Mouse (Mus musculus) testis, postnatal 10 days (tissue): ENCODE results near the gene Hoxd4.
A peak's percentile ranks its signal among the peaks of the same experiment; 100 is the strongest.

Experiments used
- DNase-seq: peaks from one replicate; pipeline ENCODE4 v3.0.0; 2021; ENCODE audit warnings: low spot score

The Hoxd4 gene

DNA sequence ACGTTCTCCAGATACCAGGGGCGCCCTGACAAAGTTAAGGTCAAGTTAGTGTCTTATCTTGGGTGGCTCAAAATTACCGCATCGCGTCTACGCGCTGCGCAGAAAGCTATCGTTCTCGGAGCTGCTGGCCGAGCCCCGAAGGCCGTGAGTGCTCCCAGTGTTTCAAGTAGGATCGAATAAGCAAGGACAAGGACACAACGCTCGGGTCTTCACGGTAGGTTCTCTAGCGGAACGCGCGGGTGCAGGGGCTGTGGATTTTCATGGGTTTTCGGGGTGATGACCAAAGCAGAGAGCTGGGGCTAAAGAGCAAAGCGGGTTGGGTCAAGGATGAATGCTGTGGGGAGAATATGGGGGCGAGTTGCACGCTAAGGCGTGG, 32.1 kb upstream of the Hoxd4 start:
- no peak for DNase-seq

DNA sequence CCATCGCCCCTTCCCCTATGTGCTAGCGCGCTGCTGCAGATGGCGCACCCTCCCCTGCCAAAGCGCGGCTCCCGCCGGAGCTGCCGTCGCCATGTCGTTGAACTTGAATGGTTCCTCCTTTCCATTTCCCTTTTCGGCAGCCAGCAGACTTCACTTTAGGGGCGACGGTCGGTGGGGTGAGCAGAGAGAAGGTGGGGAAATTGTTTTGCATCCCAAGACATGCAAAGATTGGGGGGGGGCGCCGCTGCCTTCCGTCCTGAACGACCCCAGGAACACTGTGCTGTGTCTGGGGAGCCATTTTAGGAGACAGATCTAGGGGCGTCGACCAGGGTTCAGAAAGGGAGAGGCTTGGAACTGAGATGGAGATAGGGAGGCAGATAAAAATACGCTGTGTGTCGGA, 31.7 kb upstream of the Hoxd4 start:
- no peak for DNase-seq

DNA sequence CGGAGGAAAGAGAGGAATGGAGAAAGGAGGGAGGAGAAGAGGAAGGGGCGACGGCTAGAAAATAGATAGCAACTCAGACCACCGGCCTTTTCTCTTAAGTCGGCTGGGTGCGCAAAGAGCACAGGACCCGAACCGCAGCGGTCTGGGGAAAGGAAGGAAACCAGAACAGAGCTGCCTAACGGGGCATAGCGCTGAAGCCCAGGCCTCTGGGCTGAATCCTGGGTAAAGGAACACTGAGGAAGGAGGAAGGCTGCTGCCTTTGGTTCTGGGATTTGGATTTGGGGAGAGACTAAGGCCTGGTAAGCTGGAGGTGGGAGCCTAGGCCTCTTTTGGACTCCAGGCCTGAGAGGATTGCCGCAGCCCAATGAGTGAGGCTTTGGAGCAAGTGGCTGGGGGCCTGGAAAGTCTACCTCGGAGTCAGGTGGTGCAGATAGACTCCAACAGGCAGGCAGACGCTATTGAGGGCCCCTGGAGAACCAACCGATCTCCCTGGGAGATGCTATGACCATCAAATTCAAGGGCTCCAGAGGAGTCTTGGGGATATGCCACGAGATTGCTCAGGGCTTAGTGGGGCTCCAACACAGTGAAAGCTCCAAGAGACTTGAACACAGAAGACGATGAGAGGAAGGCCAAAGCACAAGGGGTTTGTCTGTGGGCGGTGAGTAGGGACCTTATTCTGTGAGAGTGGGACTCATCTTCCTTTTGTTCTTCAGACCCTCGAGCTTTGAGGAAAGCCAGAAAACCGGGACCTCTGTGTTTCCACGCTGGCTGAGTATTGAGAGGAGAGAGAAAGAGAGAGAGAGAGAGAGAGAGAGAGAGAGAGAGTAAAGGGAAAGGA, 30.9 kb upstream of the Hoxd4 start:
- no peak for DNase-seq

DNA sequence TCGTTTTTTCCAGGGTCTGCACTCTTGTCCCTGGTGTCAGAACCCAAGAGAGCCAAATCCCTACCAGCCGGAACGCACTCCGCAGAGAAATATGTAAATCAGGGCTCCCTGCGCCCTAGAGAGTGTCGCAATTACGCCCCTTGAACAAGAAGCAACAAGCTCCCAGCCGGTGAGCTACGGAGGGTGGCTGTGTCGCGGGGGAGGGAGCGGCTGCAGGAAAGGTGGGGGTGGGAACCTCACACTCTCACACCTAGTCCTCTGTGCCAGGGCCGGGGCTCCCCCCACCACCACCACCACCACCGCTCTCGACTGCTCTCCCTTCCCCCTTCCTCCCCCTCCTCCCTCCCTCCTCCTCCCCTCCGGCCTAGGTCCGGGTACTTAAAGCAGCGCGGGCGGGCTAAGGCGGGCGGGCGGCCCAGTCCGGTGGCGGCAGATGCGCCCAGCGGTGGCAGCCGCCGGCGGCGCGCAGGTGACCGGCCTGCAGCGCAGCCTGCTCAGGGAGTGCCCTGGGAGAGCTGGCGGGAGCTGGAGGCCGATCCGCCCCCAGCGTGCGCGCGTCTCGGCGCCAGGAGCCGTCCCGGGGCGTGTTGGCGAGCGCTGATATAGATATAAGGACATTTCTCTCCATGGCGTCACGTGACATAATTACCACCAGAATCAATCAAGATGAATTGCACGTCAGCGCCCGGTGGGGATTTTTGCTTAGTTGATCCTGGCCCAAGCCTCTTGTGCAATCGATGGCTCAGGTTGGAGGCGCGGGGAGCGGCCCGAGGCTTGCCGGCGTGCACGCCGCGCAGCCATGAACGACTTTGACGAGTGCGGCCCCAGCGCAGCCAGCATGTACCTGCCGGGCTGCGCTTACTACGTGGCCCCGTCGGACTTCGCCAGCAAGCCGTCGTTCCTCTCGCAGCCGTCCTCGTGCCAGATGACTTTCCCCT, 29.9 kb upstream of the Hoxd4 start:
- no peak for DNase-seq

DNA sequence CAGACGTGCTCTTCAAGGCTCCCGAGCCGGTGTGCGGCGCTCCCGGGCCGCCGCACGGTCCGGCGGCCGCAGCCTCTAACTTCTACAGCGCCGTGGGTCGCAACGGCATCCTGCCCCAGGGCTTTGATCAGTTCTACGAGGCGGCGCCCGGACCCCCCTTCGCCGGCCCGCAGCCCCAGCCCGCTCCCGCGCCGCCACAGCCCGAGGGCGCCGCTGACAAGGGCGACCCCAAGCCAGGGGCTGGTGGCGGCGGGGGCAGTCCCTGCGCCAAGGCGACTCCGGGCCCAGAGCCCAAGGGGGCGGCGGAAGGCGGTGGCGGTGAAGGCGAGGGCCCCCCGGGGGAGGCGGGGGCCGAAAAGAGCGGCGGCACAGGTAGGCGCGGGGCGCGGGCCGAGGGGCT, 28.9 kb upstream of the Hoxd4 start:
- DNase-seq: no peak

DNA sequence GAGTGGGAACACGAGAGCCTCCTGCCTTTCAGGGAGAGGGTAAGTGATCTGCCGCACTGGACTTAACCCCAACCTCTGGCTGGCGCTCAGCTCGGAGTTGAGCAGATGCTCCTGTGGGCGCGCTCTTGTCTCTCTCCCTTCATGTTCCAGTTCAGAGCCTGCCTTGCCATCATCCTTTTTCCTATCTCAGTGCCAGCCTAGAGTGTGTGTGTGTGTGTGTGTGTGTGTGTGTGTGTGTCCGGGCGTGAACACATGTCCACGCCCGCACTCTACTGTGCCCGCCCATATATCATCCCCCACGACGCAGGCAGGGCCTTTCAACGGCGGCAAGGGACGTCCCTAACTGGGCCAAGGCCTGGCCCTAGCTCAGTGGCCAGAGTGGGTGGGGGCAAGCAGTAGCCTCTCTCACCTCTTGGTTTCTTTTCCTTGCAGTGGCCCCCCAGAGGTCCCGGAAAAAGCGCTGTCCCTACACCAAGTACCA, 28.2 kb upstream of the Hoxd4 start:
- DNase-seq: no peak

DNA sequence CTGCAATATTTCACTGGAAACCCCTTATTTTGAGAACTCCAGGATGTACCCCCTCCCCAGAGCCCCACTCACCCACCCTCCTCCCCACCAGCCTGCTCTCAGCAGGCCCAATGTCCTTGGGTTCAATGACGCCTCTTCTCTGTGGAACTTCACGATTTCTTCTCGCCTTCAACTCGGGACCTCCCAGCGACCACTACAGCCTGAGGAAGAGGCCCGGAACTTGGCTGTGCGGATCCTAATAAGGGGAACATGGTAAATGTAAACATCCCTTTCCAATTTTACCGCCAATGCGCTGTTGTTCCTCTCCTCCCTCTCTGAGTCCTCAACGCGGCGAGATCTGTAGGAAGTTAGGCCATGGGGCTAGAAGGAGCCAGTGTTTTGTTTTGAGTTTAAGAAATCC, 27.6 kb upstream of the Hoxd4 start:
- DNase-seq: no peak

DNA sequence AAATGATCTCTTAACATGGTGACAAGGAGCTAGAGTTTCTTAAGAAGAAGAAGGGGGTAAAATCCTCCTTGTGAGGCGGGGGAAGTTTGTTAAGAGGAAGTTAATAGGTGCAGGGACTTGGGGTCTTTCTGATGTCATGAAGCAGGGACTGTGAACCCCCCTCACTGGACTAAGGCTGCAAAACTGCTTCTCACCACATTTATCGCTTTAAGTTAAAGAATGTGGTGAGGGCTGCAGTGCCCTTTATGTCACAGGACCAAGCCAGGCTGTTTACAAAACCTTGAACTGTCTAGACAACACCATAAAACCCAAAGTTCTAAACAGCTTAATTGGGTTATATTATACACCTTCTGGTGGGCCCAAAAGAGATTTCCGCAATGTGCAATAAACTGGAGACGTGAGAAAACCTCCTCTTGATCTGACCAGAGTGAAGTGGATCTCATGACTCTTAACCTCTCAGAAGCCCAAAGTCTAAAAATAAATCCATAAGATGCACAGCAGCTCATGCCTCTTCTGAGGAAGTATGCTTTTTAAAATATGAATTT, 26.6 kb upstream of the Hoxd4 start:
- no peak for DNase-seq

DNA sequence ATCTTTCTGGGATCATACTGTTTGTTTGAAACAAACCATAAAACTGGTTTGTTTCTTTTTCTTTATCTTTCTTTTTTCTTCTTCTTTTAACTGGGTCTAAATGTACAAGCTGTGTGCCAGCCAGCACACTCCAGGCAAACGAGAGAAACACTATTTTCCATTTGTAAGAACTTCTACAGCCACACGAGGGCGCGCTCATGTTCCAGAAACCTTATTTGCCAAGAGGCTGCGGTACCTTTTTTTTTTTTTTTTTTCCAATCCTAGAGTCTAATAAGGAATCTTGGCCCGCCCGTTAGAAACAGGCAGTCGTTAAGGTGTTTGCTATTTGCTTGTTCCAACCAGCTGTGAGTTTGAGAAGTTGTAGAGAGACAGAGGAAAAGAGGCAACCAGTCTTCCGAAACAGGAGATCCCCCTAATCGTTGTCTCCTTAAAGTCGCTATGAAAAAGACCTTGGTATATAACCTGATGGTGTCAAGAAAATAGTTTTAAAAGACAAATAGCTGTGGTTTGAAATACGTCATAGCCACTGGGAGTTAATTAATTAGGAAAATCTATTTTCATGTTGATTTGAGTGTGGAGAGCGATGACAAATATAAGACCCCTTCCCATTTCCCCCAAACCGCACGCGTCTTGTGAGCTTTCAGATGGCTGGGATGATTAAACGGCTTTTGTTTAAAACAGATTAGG, 25.3 kb upstream of the Hoxd4 start:
- DNase-seq: peak; percentile 83

DNA sequence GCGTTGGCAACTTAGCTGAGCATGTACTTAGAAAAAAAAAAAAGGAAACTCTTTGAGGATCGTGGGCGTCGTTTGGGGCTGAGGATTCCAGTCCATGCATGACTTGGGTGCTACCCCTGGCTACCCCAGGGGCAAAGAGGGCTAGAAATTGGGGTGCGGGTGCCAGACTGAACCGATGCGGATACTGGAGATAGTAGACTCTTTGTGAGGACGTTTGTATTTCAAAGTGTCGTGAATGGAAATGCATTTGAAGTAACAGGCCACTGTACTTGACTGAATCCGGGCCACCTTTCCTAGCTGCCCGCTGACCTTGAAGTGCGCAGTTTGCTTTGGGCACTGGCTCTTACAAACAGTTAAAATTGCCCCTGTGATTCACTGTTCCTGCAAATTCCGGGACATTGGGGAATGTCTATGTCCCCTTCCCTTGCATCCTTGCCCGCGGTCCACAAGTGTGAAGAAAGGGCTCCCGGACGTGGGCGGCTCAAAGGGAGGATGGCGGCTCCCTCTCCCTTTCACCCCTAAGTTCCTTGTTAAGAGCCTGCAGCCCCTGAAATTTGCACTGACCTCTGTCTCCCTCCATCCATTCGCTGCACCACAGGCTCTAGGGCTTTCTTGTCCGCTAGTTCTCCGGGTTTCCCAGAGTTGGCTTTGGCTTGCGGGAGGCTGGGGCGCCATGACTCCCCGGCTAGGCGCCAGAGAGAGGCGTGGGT, 24.6 kb upstream of the Hoxd4 start:
- no peak for DNase-seq

DNA sequence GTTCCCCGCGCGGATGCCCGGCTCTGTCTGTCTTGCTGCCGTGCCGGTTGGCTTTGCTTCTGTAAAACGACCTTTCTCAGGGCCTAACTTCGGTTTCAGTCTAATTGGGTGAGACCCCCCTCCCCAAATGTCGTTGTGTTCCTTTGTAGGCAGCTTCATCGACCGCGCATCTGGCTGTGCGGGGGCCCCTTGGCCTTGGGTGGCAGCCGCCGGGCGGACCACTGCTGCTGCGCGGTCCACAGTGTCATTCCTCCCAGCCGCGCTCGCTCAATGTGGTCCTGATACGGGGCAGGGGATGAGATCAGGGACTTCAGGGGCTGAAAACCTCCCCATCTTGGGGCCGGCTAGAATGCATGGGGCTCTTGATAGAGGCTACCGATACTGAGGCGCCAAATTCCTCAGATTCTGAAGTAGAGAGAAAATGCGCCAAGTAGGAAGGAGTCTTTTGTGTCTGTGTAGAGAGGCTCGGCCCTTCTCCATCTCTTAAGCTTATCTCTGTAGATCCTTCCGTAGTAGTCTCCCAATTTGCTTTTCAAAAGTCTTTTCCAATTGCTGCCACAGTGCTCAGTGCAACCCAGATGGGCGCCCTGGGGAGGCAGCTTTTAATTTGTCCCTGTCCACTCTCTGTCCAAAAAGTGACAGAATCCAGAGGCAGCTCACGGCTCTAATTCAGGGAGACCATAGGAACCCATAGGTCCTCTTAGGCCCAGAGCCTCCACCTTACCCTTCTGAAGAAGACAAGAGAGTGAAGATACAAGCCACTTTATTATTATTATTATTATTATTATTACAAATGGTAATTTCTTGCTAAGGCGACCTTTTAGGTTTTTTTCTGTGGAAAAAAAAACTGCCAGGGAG, 23.8 kb upstream of the Hoxd4 start:
- DNase-seq: no peak

DNA sequence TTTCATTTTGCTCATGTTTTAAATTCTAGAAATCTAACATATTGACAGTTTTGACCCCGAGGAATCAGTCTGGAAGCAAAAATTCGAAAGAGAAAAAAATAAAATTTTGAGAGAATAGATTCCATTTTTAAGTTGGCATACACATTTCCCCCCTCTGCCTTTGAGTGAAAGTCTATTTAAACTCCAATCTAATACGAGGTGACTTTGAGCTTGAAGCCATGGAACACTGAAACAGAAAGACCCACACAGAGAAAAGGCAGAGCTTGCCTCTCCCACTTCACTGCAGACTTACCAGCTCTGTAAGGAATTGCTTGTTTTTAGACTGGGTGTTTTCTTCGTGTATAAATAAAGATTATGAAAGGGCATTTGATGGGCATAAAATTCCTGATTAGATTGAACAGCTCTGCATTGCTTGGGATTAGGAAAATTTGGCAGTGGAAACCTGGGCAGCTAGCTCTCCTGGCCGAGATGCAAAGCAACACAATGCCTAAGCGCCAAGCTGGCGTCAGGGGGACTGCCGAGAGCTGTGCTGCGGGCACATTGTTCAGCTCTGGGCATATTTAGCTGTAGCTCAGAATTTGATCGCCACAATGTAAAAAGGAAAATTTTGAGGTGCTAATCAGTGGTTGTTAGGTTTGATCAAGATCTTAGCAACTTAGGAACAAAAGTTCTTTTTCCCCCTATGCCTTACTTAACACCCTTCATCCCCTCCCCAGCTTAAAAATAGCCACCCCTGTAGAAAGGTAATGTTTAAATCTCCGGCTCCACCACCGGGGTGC, 22.7 kb upstream of the Hoxd4 start:
- DNase-seq: no peak

DNA sequence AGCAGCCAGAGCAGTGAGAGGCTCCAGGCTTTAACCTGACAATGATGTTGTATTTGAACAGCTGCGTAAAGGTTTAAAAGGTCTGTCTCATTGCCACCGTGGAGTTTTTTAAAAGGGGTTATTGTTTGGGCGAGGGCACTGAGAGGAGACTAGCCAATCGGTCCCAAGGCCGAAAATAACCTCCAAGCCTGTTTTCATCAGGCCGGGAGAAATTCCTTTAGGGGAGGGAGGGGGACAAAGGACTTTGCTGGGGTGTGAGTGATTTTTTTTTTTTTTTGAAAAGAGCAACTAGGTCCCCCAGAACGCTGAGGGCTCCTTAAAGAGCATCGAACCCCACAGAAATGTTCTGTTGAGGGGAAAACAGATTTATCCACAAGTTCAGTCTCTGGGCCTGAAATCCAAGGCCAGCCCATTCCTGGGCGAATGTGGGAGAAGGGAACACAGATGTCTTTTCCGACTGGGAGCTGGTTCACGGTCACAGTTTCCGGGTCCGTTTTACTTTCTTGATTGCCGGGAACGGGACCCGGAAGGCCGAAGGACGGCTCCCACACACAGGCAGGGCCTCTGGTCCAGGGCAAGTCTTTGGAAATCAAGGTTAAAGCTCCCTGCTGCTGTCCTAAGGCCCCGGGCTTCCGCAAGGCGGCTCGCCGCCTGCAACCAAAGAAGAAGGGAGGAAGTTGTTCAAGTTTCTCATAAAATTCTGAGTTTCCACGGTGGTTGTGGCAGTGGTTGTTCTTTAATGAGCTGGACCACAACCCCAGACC, 22.0 kb upstream of the Hoxd4 start:
- no peak for DNase-seq

DNA sequence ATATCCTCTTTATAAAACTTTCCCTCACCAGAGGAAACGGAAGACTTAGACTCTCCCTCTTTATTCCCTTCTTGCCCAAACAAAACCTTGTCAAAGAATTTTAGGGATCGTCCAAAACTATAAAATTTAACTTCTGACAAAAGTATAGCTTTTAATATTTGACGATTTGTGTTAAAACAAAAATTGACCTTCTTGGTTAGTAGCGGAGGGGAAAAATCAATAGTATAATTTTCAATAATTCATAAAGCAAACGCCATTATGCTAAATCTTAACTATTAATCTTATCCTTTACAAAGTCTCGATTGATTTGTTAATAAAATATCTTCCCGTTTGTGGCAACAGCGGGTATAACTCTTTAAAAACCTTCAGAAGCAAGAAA, 21.4 kb upstream of the Hoxd4 start:
- DNase-seq: no peak

DNA sequence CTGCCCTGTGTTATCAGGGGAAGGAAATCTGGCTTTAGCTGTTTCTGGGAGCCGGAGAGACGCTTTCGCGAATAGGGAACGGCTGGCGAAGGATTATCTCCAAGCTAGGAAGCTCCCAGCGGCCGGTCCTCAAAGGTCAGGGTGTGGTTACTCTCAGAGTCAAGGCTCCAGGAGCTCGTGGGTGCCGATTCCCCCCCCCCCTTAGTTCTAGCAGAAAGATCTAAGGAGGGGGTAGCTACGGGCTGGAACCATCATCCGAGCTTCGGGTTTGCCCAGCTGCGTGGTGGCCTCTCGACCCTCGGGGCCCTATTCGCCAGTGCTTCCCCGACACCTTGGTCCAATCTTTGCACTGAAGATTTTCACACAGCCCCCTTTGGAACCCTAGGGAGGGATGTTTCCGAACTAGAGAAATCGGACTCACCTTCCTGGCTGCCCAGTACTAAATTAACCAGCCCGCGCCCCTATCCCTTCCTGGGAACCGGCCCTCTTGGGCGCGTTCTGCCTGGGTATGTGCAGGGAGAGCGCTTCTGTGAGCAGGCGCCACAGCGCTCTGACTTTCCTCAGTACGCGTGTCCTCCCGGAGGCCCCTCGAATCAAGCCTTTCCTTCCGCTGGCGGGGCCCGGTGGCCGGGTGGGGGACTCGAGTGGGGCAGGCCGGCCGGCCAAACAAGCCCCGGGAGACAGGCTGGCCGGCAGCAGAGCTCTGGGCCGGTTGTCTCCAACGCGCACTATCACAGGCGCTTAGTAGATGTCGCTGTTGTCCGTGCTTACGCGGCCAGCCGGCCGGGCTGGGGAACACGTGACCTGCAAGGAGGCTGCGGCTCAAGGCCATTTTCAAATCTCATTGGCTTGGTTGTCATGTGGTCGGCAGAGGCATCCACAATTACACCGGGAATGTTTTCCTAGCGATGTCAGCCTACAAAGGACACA, 20.4 kb upstream of the Hoxd4 start, which contains the start of gene Hoxd10:
Gene Hoxd10 (plus strand): TSS at position 903 of the 930 bp plus-strand sequence.
- peak; percentile 81 for DNase-seq

DNA sequence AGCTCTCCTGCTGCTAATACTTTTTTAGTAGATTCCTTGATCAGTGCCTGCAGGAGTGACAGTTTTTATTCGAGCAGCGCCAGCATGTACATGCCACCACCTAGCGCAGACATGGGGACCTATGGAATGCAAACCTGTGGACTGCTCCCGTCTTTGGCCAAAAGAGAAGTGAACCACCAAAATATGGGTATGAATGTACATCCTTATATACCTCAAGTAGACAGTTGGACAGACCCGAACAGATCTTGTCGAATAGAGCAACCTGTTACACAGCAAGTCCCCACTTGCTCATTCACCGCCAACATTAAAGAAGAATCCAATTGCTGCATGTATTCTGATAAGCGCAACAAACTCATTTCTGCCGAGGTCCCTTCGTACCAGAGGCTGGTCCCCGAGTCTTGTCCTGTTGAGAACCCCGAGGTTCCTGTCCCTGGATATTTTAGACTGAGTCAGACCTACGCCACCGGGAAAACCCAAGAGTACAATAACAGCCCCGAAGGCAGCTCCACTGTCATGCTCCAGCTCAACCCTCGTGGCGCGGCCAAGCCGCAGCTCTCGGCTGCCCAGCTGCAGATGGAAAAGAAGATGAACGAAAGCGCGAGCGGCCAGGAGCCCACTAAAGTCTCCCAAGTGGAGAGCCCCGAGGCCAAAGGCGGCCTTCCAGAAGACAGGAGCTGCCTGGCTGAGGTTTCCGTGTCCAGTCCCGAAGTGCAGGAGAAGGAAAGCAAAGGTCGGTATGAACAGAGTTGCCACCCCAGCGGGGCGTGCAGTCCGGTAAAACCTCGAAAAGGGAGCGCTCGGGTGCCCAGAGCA, 19.5 kb upstream of the Hoxd4 start:
- no peak for DNase-seq
